Mouse (Mus musculus): ENCODE data around the gene Zfp507. TPM values are rescaled to one million over a fixed set of nuclear protein-coding genes. Genes with fewer than 3 reads are reported as not detected.

Zfp507 gene
- polyA plus RNA-seq, 1 experiment = 13.9 TPM

DNA sequence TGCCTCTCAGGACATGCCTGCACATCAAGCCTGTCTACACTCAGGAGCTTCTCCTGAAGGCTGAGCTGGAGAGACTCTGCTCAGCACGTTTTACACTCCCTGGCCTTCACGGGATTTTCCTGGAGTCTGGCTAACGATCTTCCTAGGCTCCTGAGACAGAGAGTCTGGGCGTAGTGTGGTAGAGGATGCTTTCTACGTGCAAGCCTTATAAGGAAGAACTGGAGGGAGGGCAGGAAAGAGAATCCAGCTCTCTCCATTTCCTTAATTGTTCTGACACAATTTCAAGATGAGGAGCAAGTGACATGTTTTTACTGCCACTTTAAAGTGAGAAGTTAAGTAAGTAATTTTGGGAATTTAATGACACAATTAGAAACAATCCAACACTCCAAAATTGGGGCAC is 60.9 kb downstream of the Zfp507 start:
- DNase-seq (ENCODE audit: extremely low spot score in 1 of 2, low spot score in 1 of 2) = peak in 1 of 2 experiments; percentile 24

DNA sequence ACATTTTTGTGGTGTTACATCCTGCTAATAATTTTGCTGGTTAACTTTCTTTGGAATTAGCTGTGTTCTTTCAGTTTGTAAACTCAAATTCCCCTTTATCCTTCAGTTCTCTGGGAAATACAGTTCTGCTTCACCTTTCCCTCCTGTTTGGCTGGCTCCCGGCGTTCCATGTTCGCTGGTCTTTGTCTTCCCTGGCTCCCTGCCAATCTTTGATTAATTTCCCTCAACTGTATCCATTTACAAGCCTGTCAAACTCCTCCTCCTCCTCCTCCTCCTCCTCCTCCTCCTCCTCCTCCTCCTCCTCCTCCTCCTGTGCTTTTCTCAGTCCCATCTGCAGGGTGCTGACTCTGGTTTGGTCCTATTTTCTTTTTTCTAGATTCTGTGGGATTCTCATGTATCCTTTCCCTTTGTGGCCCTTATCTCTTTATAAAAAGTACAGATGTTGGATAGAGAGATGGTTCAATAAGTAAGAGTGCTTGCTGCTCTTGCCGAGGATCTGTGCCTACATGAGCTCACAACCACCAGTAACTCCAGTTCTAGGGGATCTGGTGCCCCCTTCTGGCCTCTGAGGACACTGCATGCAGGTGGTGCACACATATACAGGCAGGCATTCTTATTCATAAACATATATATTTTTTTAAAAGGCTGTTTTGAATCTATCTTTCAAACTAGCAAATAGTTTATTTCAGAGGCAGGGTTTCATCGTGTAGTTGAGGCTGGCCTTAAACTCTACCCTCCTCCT is 62.1 kb downstream of the Zfp507 start:
- peak in 1 of 2 experiments; percentile 61 for DNase-seq (ENCODE audit: extremely low spot score in 1 of 2, low spot score in 1 of 2)

DNA sequence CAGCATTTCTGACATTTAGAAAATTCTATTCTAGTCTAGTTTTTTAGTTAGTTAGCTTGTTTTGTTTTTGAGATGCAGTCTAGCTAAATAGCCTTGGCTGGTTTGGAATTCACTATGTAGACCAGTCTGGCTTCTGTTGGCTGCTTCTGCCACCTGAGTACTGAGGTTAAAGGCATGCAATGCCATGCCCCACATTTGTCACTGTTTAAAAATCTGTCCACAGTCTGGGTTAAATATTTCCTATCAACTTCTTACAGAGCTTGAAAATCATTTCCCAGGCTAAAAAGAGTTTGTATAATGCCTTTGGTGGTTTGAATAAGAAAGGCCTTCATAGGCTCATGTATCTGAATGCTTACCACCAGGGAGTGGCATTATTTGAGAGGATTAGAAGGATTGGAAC is 63.9 kb downstream of the Zfp507 start:
- no peak for DNase-seq (ENCODE audit: extremely low spot score in 1 of 2, low spot score in 1 of 2)

DNA sequence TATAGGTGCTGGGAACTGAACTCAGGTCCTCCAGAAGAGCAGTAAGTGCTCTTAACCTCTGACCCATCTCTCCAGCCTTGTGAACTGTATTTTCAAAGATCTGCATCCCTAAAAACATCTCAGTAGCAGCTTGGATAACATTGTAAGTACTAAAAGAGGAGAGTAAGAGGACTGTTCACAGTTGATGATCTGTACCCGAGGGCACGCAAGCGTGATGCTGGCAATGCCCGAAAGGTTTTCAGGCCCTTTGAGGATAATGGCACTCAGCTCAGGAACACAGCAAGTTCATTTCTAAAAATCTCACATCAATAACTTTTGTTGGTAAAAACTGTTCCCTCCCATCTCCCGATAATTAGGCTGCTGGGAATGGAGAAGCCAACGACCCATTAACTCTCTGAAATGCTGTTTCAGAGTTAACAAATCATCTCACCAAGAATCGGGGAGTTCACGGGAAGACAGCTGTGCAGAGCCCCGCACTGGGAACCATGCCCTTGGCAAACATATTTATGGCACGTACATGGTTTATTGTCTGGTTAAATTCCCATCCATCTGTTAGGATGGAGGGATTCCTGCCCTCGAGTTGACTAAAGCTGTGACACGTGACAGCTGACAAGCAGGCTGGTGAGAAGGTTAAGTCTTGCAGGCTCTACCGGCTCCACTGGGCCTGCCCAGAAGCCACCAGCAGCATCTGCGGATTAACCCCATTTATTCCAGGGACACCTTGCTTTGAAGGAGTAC is 69.3 kb downstream of the Zfp507 start:
- no peak for DNase-seq (ENCODE audit: extremely low spot score in 1 of 2, low spot score in 1 of 2)

DNA sequence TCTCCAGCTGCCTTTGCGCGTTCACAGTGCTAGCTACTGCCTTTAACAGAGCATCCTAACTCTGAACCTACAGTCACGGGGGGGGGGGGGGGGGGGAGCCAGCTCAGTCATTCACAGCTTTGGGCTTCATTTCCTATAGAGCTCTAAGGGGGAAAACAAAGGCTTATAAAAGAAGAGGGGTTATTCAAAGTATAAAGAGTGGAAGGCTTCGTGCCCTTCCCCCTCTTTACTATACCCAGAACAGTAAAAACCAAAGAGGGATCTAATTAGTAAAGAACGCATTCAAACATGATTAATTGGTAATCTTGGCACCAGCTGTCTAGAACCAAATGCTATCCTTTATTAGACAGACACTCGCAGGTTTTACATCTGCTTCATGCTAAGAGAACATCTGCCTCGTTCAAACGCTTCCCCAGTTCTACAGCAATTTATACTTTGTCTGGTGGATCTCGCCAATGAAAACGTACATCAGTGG is 70.2 kb downstream of the Zfp507 start:
- DNase-seq (ENCODE audit: extremely low spot score in 1 of 2, low spot score in 1 of 2) = no peak

DNA sequence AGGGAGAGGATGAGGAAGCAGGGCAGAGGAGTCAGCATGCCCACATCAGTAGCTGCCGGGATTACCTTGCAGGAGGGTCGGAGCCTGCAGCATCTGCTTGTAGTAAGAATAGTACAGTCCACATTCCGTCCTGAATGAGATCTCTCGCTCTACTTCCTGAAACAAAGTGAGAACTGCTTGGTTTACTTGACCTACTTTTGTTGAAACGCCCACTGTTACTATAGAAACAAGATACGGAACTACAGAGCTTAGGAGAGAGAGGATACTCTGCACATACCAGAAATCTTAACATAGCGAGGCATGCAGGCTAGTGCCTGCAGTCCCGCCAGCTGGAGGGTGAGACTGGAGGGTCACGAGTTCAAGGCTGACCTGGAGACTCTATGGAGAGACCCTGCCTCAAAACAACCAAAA is 73.2 kb downstream of the Zfp507 start:
- DNase-seq (ENCODE audit: extremely low spot score in 1 of 2, low spot score in 1 of 2) = peak; percentile 51 to 73

DNA sequence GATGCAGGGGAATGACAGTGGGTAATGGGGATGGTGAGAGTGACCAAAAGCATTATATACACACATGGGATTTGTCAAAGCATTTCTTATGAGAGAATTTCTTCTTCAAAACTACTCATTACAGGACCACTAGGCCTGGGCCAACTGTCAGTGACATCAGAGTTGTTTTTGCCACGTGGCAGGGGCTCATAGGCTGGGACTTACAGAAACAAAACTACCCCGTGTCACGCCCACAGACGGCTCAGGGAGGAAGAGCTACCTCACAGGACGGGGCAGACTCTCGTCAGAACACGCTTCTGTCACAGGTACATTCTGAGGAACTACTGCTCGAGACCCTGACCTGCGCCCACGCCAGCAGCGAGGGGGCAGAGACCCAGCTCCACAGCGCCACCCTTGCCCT is 74.4 kb downstream of the Zfp507 start:
- DNase-seq (ENCODE audit: extremely low spot score in 1 of 2, low spot score in 1 of 2) = no peak

DNA sequence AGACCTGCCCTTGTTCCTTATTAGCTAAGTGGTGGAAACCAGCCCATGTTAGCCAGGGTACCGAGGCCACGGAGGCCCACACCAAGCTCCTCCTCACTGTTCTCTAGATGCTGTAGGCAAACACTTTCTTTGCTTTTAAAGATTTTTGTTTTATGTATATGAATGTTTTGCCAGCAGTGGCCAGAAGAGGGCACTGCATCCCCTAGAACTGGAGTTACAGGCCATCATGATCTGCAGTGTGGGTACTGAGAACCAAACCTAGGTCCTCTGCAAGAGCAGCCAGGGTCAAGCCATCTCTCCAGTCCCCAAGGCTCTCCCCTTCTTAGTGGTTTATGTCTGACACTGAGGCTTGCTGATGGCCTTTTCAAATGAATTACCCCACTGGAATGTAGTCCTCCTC is 79.8 kb downstream of the Zfp507 start:
- no peak for DNase-seq (ENCODE audit: extremely low spot score in 1 of 2, low spot score in 1 of 2)

Other genes starting within 250 kb of the Zfp507 start
- 129 and 140 TPM in 2 replicates for gene Nudt19, start 246.7 kb downstream of the Zfp507 start, polyA plus RNA-seq (2012; rRNA removed)
- gene Rgs9bp, start 217.4 kb downstream of the Zfp507 start, polyA plus RNA-seq (2012; rRNA removed) = 0.16 and 0.19 TPM in 2 replicates
- 30.1 and 30.6 TPM in 2 replicates for gene Ankrd27, start 216.8 kb downstream of the Zfp507 start, polyA plus RNA-seq (2012; rRNA removed)
- gene Pdcd5, start 155.5 kb downstream of the Zfp507 start, polyA plus RNA-seq (2012; rRNA removed) = 114 and 115 TPM in 2 replicates
- 22.4 and 24.0 TPM in 2 replicates for gene Dpy19l3, start 48.5 kb downstream of the Zfp507 start, polyA plus RNA-seq (2012; rRNA removed)